Mouse (Mus musculus): Measurements from ENCODE around the gene Cers2. TPM values are rescaled to one million over a fixed set of nuclear protein-coding genes. Genes with fewer than 3 reads are reported as not detected.
"Not testable (repeated sequence)": the region's sequence is repeated elsewhere in the genome, so short reads cannot be mapped to it uniquely, and the experiment has no call there.

The Cers2 gene
- polyA plus RNA-seq, 1 experiment from 2014 or later, result 128 TPM

DNA sequence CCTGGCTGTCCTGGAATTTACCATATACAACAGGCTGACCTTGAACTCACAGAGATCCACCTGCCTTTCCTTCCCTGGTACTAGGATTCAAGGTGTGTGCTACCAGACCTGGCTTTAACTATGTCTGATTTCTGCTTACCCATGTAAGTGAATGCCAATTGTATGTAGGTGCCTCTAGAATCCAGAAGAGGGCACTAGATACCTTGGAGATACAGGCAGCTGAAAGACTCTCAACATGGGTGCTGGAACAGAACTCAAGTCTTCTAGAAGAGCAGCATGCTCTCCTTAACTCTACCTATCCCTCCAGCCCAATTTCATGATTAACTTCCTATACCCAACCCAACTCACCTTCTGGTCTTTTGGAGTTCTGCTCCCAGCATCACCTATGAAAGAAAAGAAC is 34.9 kb downstream of the Cers2 start:
- no peak for ATAC-seq (ENCODE audit: extremely low read depth, insufficient number of reproducible peaks, low FRiP score, low TSS enrichment)
- Histone ChIP-seq H3K4me2 (no peak overlapping the region), H3K27me3 (replicated peaks) (no peaks in the 10 kb centered on the region), H3K27ac (replicated peaks) (no peak overlapping the region), H3K9ac (no peak overlapping the region), H3K36me3 (peaks cover 92% of the 10 kb centered on the region), H3K9me3 (no peaks in the 10 kb centered on the region; the same call in 1 of the 2 replicates), H3K4me1 (no peaks in the 10 kb centered on the region), H3K4me3 (no peak overlapping the region)

DNA sequence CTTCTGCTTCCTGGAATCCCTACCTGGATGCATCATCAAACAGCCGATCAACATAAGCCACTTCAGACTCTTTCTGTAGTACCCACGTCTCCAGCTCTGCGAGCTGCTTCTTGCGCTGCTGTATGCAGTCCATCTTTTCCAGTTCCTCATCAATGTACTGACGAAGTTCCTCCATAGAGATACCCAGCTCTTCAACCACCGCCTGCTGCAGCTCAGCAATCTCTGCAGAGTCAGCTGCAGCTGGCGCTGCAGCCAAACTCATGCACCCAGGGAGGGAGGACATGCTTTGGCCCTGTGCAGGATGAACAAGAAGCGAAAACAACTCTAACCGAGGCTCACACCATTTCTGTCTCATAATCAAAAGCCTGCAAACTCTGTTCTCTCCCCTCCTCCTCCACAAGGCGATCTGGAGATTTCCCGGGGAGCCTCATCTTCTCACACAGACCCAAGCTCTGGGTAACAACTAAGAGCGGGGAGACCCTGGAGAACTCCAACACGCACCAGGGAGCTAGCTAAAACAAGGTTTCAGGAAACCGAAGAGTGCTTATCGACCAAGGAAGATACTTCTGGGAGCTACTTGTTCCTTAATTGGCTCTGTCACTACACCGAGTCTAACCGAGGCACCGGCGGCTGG is 41.4 kb downstream of the Cers2 start:
- 22% methylated on average over 12 of the region's 19 CpGs for WGBS
- not testable (repeated sequence) for H3K27ac ChIP-seq (replicated peaks); H3K27me3 ChIP-seq (replicated peaks); ATAC-seq (ENCODE audit: extremely low read depth, insufficient number of reproducible peaks, low FRiP score, low TSS enrichment); H3K9me3 ChIP-seq; H3K4me1 ChIP-seq
- Histone ChIP-seq H3K4me2 (peak overlapping the region; percentile 62), H3K4me3 (peak overlapping the region; percentile 58), H3K9ac (peak overlapping the region; percentile 83), H3K36me3 (peaks cover 28% of the 10 kb centered on the region)

DNA sequence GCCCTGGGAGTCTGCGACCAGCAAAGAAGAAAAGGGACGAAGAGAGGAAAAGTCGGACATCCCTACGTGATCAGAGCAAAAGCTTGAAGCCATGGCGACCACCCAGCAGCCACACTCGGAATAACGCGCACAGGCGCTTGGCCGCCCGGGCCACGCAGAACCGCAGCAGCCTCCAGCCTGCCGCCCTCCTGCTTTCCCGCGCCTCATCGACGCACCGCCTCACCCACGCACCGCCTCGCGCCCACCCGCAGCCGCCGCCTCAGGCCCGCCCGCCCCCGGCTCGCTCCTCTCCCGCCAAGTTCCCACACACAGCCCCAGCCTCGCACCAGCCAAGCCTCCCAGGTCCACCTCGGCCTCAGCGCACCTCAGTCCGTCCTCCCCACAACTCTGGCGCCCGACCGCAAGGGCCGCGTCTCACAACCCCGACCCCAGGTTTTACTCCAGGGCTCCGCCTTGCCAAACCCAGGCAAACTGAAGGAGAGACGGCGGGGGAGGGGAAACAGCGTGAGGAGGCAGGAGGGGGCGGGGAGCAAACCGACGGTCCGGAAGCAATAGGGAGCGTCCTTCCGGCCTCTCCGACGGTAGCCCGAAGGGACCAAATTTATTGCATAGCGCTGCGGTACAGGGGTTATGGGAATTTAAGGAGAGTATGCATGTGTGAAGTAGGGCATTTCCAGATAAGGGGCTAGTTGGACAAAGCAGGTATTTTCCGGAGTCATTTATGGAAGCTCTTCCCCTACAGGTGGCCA is 42.3 kb downstream of the Cers2 start, which contains the start of gene Setdb1:
Setdb1 (minus strand) TSS at position 502 of the 749 bp plus-strand sequence.
- Histone ChIP-seq H3K4me2 (peak within 1 kb of the TSS; percentile 62), H3K4me3 (peak within 1 kb of the TSS; percentile 58), H3K9ac (peak within 1 kb of the TSS; percentile 83), H3K36me3 (peaks cover 20% of the 10 kb centered on the region), H3K27ac (replicated peaks) (0 out of 2 replicates have a peak within 1 kb of the TSS, but pooled peaks have one; percentile 36)
- H3K4me1 ChIP-seq; H3K9me3 ChIP-seq; H3K27me3 ChIP-seq (replicated peaks): not testable (repeated sequence)
- peak; percentile 85 for ATAC-seq (ENCODE audit: extremely low read depth, insufficient number of reproducible peaks, low FRiP score, low TSS enrichment)
- WGBS, result under 1% methylated on average over 38 of the region's 57 CpGs

DNA sequence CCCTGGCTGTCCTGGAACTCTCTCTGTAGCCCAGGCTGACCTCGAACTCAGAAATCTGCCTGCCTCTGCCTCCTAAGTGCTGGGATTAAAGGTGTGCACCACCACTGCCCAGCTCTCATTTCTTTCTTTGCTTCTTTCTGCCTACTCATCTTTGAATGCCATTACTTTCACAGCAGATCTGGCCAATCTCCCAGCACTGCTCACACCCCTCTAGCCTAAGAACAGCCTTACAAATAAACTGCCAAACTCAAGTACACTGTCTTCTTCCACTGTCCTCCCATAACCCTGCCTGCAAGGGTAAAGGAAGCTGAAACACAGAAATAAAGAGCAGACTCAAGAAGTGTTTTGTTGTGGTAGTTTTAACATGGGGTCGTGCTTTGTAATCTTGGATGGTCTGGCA is 43.2 kb downstream of the Cers2 start:
- Histone ChIP-seq H3K9ac (no peak overlapping the region), H3K4me2 (no peak overlapping the region), H3K27me3 (replicated peaks) (no peaks in the 10 kb centered on the region), H3K4me3 (no peak overlapping the region), H3K27ac (replicated peaks) (no peak overlapping the region), H3K4me1 (0 out of 2 replicates have a peak, but pooled peaks cover 3% of the 10 kb centered on the region), H3K36me3 (peaks cover 12% of the 10 kb centered on the region), H3K9me3 (no peaks in the 10 kb centered on the region)
- no peak for ATAC-seq (ENCODE audit: extremely low read depth, insufficient number of reproducible peaks, low FRiP score, low TSS enrichment)
- 90% methylated on average over 2 of the region's 2 CpGs for WGBS

DNA sequence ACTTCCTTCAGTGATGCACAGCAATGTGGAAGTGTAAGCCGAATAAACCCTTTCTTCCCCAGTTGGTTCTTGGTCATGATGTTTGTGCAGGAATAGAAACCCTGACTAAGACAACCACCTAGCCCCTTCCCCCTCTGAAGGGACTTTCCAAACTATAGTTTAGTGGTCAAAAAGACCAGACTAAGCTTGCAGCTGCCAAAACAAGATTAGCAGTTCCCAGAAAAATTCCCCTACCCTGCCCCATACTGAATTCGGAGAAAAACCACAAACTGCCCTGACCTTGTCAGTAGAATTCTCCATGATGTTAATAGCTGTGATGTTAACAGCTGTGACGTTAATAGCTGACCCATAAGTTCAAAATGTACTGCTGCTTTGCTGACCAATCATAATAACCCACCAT is 45.7 kb downstream of the Cers2 start:
- not testable (repeated sequence) for H3K4me3 ChIP-seq; ATAC-seq (ENCODE audit: extremely low read depth, insufficient number of reproducible peaks, low FRiP score, low TSS enrichment); H3K27me3 ChIP-seq (replicated peaks); H3K4me2 ChIP-seq; H3K36me3 ChIP-seq; H3K4me1 ChIP-seq; H3K9me3 ChIP-seq; H3K27ac ChIP-seq (replicated peaks); H3K9ac ChIP-seq
- WGBS, result 68% methylated on average over 3 of the region's 3 CpGs

DNA sequence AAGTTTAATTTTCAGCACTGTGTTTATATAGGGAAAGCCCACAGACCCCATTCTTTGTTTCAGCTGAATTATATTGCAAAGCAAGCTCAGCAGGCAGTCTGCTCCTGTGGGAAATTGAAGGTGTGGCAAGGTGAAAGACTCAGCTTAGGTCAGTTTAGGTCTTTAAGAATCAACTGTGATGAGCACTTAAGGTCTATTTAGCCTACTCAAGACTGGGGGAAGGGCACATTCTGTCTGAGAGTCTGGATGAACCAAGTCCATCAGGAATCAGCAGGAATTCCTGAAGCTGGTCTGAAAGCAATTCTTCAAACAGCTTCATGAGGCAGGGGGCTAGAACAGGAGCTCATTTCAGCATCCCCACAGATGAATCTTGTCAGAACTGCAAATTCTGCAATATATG is 55.5 kb downstream of the Cers2 start:
- Histone ChIP-seq H3K36me3 (no peaks in the 10 kb centered on the region), H3K9ac (no peak overlapping the region), H3K27ac (replicated peaks) (no peak overlapping the region), H3K4me1 (no peaks in the 10 kb centered on the region), H3K4me3 (no peak overlapping the region), H3K27me3 (replicated peaks) (no peaks in the 10 kb centered on the region), H3K4me2 (no peak overlapping the region), H3K9me3 (peaks cover 5% of the 10 kb centered on the region; the same call in 1 of the 2 replicates)
- ATAC-seq (ENCODE audit: extremely low read depth, insufficient number of reproducible peaks, low FRiP score, low TSS enrichment), result no peak

Other genes with a start within 250 kb of the Cers2 start
- 16.4 and 17.5 TPM in 2 replicates for gene Pip5k1a, start 207.9 kb upstream of the Cers2 start, polyA plus RNA-seq (2015; fragmentation: Nextera tagmentation; extraction: Ambion mirVana)
- 98.9 and 100.0 TPM in 2 replicates for gene Vps72, start 203.8 kb upstream of the Cers2 start, polyA plus RNA-seq (2015; fragmentation: Nextera tagmentation; extraction: Ambion mirVana)
- 0.82 and 1.4 TPM in 2 replicates for gene Tmod4, start 190.3 kb upstream of the Cers2 start, polyA plus RNA-seq (2015; fragmentation: Nextera tagmentation; extraction: Ambion mirVana)
- 51.7 and 54.2 TPM in 2 replicates for gene Scnm1, start 180.8 kb upstream of the Cers2 start, polyA plus RNA-seq (2015; fragmentation: Nextera tagmentation; extraction: Ambion mirVana)
- 8.8 and 9.8 TPM in 2 replicates for gene Lysmd1, start 180.7 kb upstream of the Cers2 start, polyA plus RNA-seq (2015; fragmentation: Nextera tagmentation; extraction: Ambion mirVana)
- gene Tnfaip8l2, start 172.4 kb upstream of the Cers2 start, polyA plus RNA-seq (2015; fragmentation: Nextera tagmentation; extraction: Ambion mirVana), result 2.1 and 2.8 TPM in 2 replicates
- 2.9 and 3.0 TPM in 2 replicates for gene Sema6c, start 154.3 kb upstream of the Cers2 start, polyA plus RNA-seq (2015; fragmentation: Nextera tagmentation; extraction: Ambion mirVana)
- gene Gabpb2, start 96.9 kb upstream of the Cers2 start, polyA plus RNA-seq (2015; fragmentation: Nextera tagmentation; extraction: Ambion mirVana), result 5.1 and 5.4 TPM in 2 replicates
- 51.6 and 52.3 TPM in 2 replicates for gene Cdc42se1, start 86.1 kb upstream of the Cers2 start, polyA plus RNA-seq (2015; fragmentation: Nextera tagmentation; extraction: Ambion mirVana)
- gene Mllt11, start 82.6 kb upstream of the Cers2 start, polyA plus RNA-seq (2015; fragmentation: Nextera tagmentation; extraction: Ambion mirVana), result 11.0 and 11.5 TPM in 2 replicates
- 0.24 and 0.37 TPM in 2 replicates for gene Gm128, start 73.2 kb upstream of the Cers2 start, polyA plus RNA-seq (2015; fragmentation: Nextera tagmentation; extraction: Ambion mirVana)
- gene Bnipl, start 63.6 kb upstream of the Cers2 start, polyA plus RNA-seq (2015; fragmentation: Nextera tagmentation; extraction: Ambion mirVana), result 0.23 and 0.24 TPM in 2 replicates
- gene Mindy1, start 33.4 kb upstream of the Cers2 start, polyA plus RNA-seq (2015; fragmentation: Nextera tagmentation; extraction: Ambion mirVana), result 24.3 TPM in 2 replicates
- gene Prune1, start 32.7 kb upstream of the Cers2 start, polyA plus RNA-seq (2015; fragmentation: Nextera tagmentation; extraction: Ambion mirVana), result 24.5 and 26.0 TPM in 2 replicates
- 0.90 and 1.1 TPM in 2 replicates for gene Anxa9, start 7.6 kb upstream of the Cers2 start, polyA plus RNA-seq (2015; fragmentation: Nextera tagmentation; extraction: Ambion mirVana)
- gene Setdb1, start 42.4 kb downstream of the Cers2 start, polyA plus RNA-seq (2015; fragmentation: Nextera tagmentation; extraction: Ambion mirVana), result 20.1 and 21.2 TPM in 2 replicates
- gene 4930558C23Rik, start 88.0 kb downstream of the Cers2 start, polyA plus RNA-seq (2015; fragmentation: Nextera tagmentation; extraction: Ambion mirVana), result not detected in 2 replicates
- 28.6 and 28.7 TPM in 2 replicates for gene Arnt, start 119.6 kb downstream of the Cers2 start, polyA plus RNA-seq (2015; fragmentation: Nextera tagmentation; extraction: Ambion mirVana)
- 15.5 and 17.0 TPM in 2 replicates for gene Ctsk, start 184.5 kb downstream of the Cers2 start, polyA plus RNA-seq (2015; fragmentation: Nextera tagmentation; extraction: Ambion mirVana)
- 12.3 and 13.4 TPM in 2 replicates for gene Ctss, start 212.0 kb downstream of the Cers2 start, polyA plus RNA-seq (2015; fragmentation: Nextera tagmentation; extraction: Ambion mirVana)
- gene Hormad1, start 244.9 kb downstream of the Cers2 start, polyA plus RNA-seq (2015; fragmentation: Nextera tagmentation; extraction: Ambion mirVana), result not detected in 2 replicates